Mouse (Mus musculus): ENCODE measurements around the gene Gm44790. TPM values are rescaled to one million over a fixed set of nuclear protein-coding genes. Genes with fewer than 3 reads are reported as not detected.
A peak's percentile ranks its signal among the peaks of the same experiment; 100 is the strongest.

Gm44790 gene
- total RNA-seq, 1 experiment: 0.31 TPM

DNA sequence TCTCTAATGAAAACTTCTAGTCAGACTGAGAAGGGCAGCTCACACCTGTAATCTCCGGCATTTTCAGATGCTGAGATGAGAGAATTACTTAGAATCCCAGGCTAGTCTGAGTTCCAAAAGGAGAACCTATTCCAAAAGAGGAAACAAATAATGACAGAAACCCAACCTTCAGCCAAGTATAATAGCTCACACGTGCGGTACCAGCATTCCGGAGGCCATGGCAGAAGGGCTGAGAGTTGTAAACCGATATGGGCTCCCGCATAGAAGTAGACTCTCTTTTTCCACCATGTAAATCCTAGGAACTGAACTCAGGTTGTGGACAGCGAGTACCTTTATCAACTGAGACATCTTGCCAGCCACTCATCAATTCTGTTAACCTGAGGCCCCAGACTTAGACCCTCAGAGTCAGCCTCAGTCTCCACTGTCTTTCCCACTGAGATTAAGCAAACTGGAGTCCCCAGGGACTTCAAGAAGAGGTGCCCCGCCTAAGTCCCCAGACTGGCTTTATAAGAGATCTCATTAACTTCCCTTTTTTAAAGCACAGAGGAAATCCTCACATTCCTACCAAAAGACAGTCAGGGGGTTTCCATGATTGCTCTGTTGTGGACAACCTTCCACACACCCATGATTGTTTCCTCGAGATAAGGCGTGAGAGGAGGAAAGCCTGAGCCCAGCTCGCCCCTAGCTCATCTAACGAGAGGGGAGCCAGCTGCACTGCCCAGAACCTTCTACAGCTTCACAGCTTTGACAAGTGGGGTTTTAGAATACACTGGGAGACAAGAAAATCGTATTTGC, 67.2 kb downstream of the Gm44790 start:
- no peaks in the 10 kb centered on the region for H3K9me3 ChIP-seq (ENCODE audit: control insufficient read depth, insufficient read depth, low read depth, low read length)
- H3K4me3 ChIP-seq (ENCODE audit: insufficient read depth in 1 of 2, low read depth in 1 of 2, low read length in 2 of 2, poor library complexity in 1 of 2, severe bottlenecking in 1 of 2): no peak overlapping the region
- peak overlapping the region; percentile 17; the same call in 1 of the 2 replicates for H3K9ac ChIP-seq (ENCODE audit: insufficient read depth, low read depth, low read length, poor library complexity, severe bottlenecking)
- TF ChIP-seq MAFK (IDR thresholded peaks at IDR 0.05; ENCODE audit: insufficient read depth, low read depth, low read length): no peak
- no peak for DNase-seq (ENCODE audit: low read depth, low spot score)
- in situ Hi-C loops (cut with MboI; ENCODE audit: low sequenced_read_pairs in 2 of 2, unreplicated experiment in 2 of 2): no loop called here
- H3K4me1 ChIP-seq (ENCODE audit: control insufficient read depth in 2 of 2, insufficient read depth in 2 of 2, low read length in 2 of 2, poor library complexity in 1 of 2): peaks cover 6 to 7% of the 10 kb centered on the region in 2 experiments; a peak in 3 of 4 replicates
- H3K27ac ChIP-seq (ENCODE audit: insufficient read depth, low read depth, low read length, poor library complexity, severe bottlenecking): no peak overlapping the region; the same call in 1 of the 2 replicates
- no peaks in the 10 kb centered on the region for H3K36me3 ChIP-seq (ENCODE audit: control insufficient read depth, insufficient read depth, low read length, poor library complexity, severe bottlenecking)

DNA sequence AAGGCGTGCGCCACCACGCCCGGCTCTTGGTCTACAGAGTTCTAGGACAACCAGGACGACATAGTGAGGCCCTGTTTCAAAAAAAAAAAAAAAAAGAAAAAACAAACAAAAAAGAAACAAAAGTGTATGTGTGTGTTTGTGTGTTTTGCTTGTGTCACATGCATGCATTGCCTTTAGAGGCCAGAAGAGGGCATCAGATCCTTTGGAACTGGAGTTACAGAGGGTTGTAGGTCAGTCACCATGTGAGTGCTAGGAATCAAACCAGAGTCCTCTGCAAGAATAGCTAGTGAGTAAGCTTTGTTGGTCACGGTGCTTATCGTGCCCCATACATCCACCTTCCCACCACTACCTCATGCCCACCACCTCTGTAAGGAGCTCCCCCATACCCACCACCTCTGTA, 68.3 kb downstream of the Gm44790 start:
- no peak overlapping the region for H3K4me3 ChIP-seq (ENCODE audit: insufficient read depth in 1 of 2, low read depth in 1 of 2, low read length in 2 of 2, poor library complexity in 1 of 2, severe bottlenecking in 1 of 2)
- DNase-seq (ENCODE audit: low read depth, low spot score): no peak
- in situ Hi-C loops (cut with MboI; ENCODE audit: low sequenced_read_pairs in 2 of 2, unreplicated experiment in 2 of 2): no loop called here
- peaks cover 11 to 16% of the 10 kb centered on the region in 2 experiments; a peak in 3 of 4 replicates for H3K4me1 ChIP-seq (ENCODE audit: control insufficient read depth in 2 of 2, insufficient read depth in 2 of 2, low read length in 2 of 2, poor library complexity in 1 of 2)
- no peaks in the 10 kb centered on the region for H3K36me3 ChIP-seq (ENCODE audit: control insufficient read depth, insufficient read depth, low read length, poor library complexity, severe bottlenecking)
- H3K9me3 ChIP-seq (ENCODE audit: control insufficient read depth, insufficient read depth, low read depth, low read length): no peaks in the 10 kb centered on the region
- no peak overlapping the region for H3K9ac ChIP-seq (ENCODE audit: insufficient read depth, low read depth, low read length, poor library complexity, severe bottlenecking)
- TF ChIP-seq MAFK (IDR thresholded peaks at IDR 0.05; ENCODE audit: insufficient read depth, low read depth, low read length) (no peak), HCFC1 (IDR thresholded peaks at IDR 0.05; ENCODE audit: borderline replicate concordance, insufficient read depth, low read length) (no peak), CHD2 (IDR thresholded peaks at IDR 0.05; ENCODE audit: low read depth, low read length) (no peak), ZNF384 (IDR thresholded peaks at IDR 0.05; ENCODE audit: low read depth, low read length) (no peak), ZC3H11A (IDR thresholded peaks at IDR 0.05; ENCODE audit: borderline replicate concordance, low read depth, low read length) (0 out of 2 replicates have a peak, but pooled peaks have one; percentile 1)
- peak overlapping the region; percentile 94 for H3K27ac ChIP-seq (ENCODE audit: insufficient read depth, low read depth, low read length, poor library complexity, severe bottlenecking)

Other genes starting within 250 kb of the Gm44790 start
- gene Tgfa, start 231.4 kb upstream of the Gm44790 start, total RNA-seq (2012; rRNA removed): 2.2 and 3.1 TPM in 2 replicates
- 100 and 116 TPM in 2 replicates for gene Fam136a, start 61.0 kb upstream of the Gm44790 start, total RNA-seq (2012; rRNA removed)
- gene Snrpg, start 55.4 kb upstream of the Gm44790 start, total RNA-seq (2012; rRNA removed): 672 and 786 TPM in 2 replicates
- 41.5 and 58.5 TPM in 2 replicates for gene Pcyox1, start 29.5 kb upstream of the Gm44790 start, total RNA-seq (2012; rRNA removed)
- 46.1 and 70.9 TPM in 2 replicates for gene Tia1, start 22.4 kb upstream of the Gm44790 start, total RNA-seq (2012; rRNA removed)
- 12.5 and 13.1 TPM in 2 replicates for gene C87436, start 11.7 kb downstream of the Gm44790 start, total RNA-seq (2012; rRNA removed)
- 68.4 and 102 TPM in 2 replicates for gene Pcbp1, start 99.7 kb downstream of the Gm44790 start, total RNA-seq (2012; rRNA removed)
- gene Asprv1, start 201.5 kb downstream of the Gm44790 start, total RNA-seq (2012; rRNA removed): 0.71 and 2.0 TPM in 2 replicates
- 3.1 and 4.0 TPM in 2 replicates for gene Mxd1, start 242.5 kb downstream of the Gm44790 start, total RNA-seq (2012; rRNA removed)

Measured in ES-E14 (cell line).